Mouse (Mus musculus): ENCODE results near the gene Dvl2.

DNA sequence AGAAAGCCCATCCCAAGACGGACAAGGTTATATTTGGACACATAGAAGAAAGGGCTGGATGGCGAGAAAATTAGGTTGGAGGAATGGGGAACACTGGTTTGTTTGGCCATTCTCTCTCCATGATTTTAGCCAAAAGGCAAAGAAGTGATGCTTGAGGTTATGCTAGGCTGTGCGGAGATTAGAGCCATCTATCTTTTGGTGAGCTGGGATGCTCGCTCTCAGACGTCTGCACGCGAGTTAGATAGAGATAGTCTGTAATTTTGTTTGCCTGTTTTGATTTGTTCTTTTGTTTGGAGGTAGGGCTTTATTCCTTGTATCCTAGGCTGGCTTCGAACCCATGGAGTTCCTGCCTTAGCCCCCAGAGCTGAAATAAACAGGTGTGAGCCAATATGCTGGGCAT, 764 bp downstream of the Dvl2 start:
- no peak for TF ChIP-seq CTCF (IDR thresholded peaks at IDR 0.05; ENCODE audit: low read depth, low read length)
- no peak for TF ChIP-seq TAL1 (conservative IDR thresholded peaks at IDR 0.05; ENCODE audit: low read depth, low read length)

Data from G1E (cell line).